Mouse (Mus musculus) gastrocnemius, postnatal 4 days (tissue): ENCODE results near the gene Ccdc182. TPM values are rescaled to one million over a fixed set of nuclear protein-coding genes. Genes with fewer than 3 reads are reported as not detected.
A peak's percentile ranks its signal among the peaks of the same experiment; 100 is the strongest.

ENCODE experiments used
- DNase-seq, 2 experiments: peaks; one replicate each; pipeline ENCODE4 v3.0.0; 2021 to 2022; ENCODE audit warnings: low spot score in 2 of 2, mixed read lengths in 2 of 2
- total RNA-seq, 2 experiments: library from RNA; stranded (reverse); gene quantifications; 2 replicates each; pipeline ENCODE4 v1.2.3; 2021

Ccdc182 gene
- total RNA-seq, 2 experiments from 2014 or later, result not detected

GRCm38 (mm10) chr11:88327016-88327415 lies 33.2 kb downstream of the Ccdc182 start:
- no peak for DNase-seq

- no peak for DNase-seq
These were observed 35.1 kb downstream of the Ccdc182 start for GRCm38 (mm10) chr11:88328813-88329595.

- peak in 1 of 2 experiments; percentile 53 for DNase-seq
These were observed 36.9 kb downstream of the Ccdc182 start for GRCm38 (mm10) chr11:88330799-88331198.

GRCm38 (mm10) chr11:88331722-88332121 lies 37.9 kb downstream of the Ccdc182 start:
- DNase-seq, result no peak

GRCm38 (mm10) chr11:88332309-88332934 lies 38.6 kb downstream of the Ccdc182 start:
- DNase-seq, result no peak

GRCm38 (mm10) chr11:88334893-88335292 lies 41.0 kb downstream of the Ccdc182 start:
- DNase-seq, result no peak

- no peak for DNase-seq
These were observed 44.1 kb downstream of the Ccdc182 start for GRCm38 (mm10) chr11:88337926-88338325.

Other genes starting within 250 kb of the Ccdc182 start
- 100 to 1,000 TPM; 171 to 215 TPM for gene Srsf1, start 246.7 kb upstream of the Ccdc182 start, total RNA-seq
- 10 to 100 TPM; 39.5 to 44.8 TPM for gene Vezf1, start 225.8 kb upstream of the Ccdc182 start, total RNA-seq
- 10 to 100 TPM; 47.4 to 53.8 TPM for gene Cuedc1, start 196.0 kb upstream of the Ccdc182 start, total RNA-seq
- gene Mrps23, start 89.7 kb upstream of the Ccdc182 start, total RNA-seq, result 100 to 1,000 TPM in 1 of 2 experiments, 10 to 100 TPM in 1; 97.6 to 102 TPM